Mouse (Mus musculus): ENCODE measurements at regions not wholly inside any gene's neighbourhood (a gene's known extent, or its start where the extent isn't known, plus 50 kb on each side); places are given as distances from the start of the nearest gene placed in this dataset.

GRCm38 (mm10) chr4:48726349-48726835, 63.1 kb downstream of the Cavin4 start:
- TF ChIP-seq EP300 (optimal IDR thresholded peaks at IDR 0.05) = no peak
- TF ChIP-seq CTCF (IDR thresholded peaks at IDR 0.05; ENCODE audit: low read depth) = no peak

Data from stomach, postnatal 0 days (tissue).